Mouse (Mus musculus) macrophage (primary cell): ENCODE data around the gene Fam166a. TPM values are rescaled to one million over a fixed set of nuclear protein-coding genes. Genes with fewer than 3 reads are reported as not detected.

Experiments
- H3K27ac ChIP-seq: fragments of 350-480 bp; formaldehyde crosslinking; 2 replicates; pipeline ENCODE4 v1.9.0; 2021
- H3K36me3 ChIP-seq: fragments of 350-480 bp; formaldehyde crosslinking; 2 replicates; pipeline ENCODE4 v1.9.0; 2021; ENCODE audit errors: inconsistent target
- H3K4me3 ChIP-seq: fragments of 350-480 bp; formaldehyde crosslinking; 2 replicates; pipeline ENCODE4 v1.9.0; 2021; ENCODE audit errors: inconsistent target
- H3K79me2 ChIP-seq: fragments of 350-480 bp; formaldehyde crosslinking; 2 replicates; pipeline ENCODE4 v1.9.0; 2021; ENCODE audit errors: inconsistent target
- WGBS: methylation state at CpG from one replicate; pipeline ENCODE4 v1.1.7; 2026; ENCODE audit warnings: inconsistent platforms; ENCODE audit not compliant: missing documents; 5-methylcytosine and 5-hydroxymethylcytosine counted together
- polyA plus RNA-seq: library from polyadenylated mRNA; stranded (reverse); fragments of 250-400 nt; gene quantifications from 3 replicates; pipeline ENCODE4 v1.2.4, GENCODE M21; 2018; ENCODE audit warnings: inconsistent platforms

Fam166a gene
- polyA plus RNA-seq, 1 experiment from 2014 or later = not detected

GRCm38 (mm10) chr2:25261870-25262269, 43.3 kb downstream of the Fam166a start:
- Histone ChIP-seq H3K4me3 (peak overlapping the region; percentile 23; the same call in 1 of the 2 replicates), H3K36me3 (no peaks in the 10 kb centered on the region), H3K27ac (peak overlapping the region; percentile 32), H3K79me2 (peaks cover 35% of the 10 kb centered on the region; the same call in 1 of the 2 replicates)
- WGBS = 53% methylated on average over 10 of the region's 12 CpGs

GRCm38 (mm10) chr2:25262291-25262767, 43.8 kb downstream of the Fam166a start, which contains the start of gene Tprn:
Gene Tprn, plus strand, starts transcription at chr2:25262618.
- Histone ChIP-seq H3K36me3 (no peaks in the 10 kb centered on the region), H3K27ac (peak within 1 kb of the TSS; percentile 32)
- 1% methylated on average over 39 of the region's 39 CpGs for WGBS

GRCm38 (mm10) chr2:25262795-25263622, 44.5 kb downstream of the Fam166a start:
- H3K79me2 ChIP-seq = peaks cover 46% of the 10 kb centered on the region; the same call in 1 of the 2 replicates
- H3K27ac ChIP-seq = no peak overlapping the region
- H3K4me3 ChIP-seq = peak overlapping the region; percentile 29
- no peaks in the 10 kb centered on the region for H3K36me3 ChIP-seq
- WGBS = under 1% methylated on average over 63 of the region's 82 CpGs

More at GRCm38 (mm10) chr2:25262291-25262767, 43.8 kb downstream of the Fam166a start, which contains the start of gene Tprn:
- peaks cover 39% of the 10 kb centered on the region; the same call in 1 of the 2 replicates for H3K79me2 ChIP-seq
- H3K4me3 ChIP-seq = peak within 1 kb of the TSS; percentile 29

DNA sequence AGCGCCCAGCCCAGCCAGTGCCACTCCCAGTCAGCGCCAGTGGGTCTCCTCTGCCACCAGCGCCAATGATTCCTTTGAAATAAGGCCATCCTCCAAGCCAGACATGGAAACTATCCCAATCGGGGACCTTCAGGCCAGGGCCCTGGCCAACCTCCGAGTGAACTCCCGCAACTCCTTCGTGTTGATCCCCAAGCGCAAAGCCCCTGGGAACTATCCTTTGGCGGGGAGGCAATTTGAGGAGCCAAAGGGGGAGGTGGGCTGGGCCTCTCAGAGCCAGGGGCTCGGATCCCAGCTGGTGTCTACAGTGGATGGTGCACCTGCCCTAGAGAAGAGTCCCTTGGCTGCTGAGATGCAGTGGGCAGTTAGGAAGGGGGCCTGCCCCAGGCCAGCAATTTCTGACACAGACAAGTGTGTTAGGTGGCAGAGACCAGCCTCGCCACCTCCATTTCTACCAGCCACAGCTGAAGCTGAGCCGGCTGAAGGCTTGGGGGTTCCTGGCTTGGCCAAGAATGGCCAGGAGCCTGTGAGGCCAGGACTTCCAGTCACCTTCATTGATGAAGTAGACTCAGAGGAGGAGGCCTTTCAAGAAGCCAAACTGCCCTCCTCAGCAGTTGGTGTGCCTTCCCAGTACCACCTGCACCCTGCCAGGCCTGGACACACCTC, 45.2 kb downstream of the Fam166a start:
- peaks cover 47% of the 10 kb centered on the region; the same call in 1 of the 2 replicates for H3K79me2 ChIP-seq
- no peaks in the 10 kb centered on the region for H3K36me3 ChIP-seq
- H3K27ac ChIP-seq = no peak overlapping the region
- H3K4me3 ChIP-seq = peak overlapping the region; percentile 29
- WGBS = 47% methylated on average over 12 of the region's 12 CpGs

DNA sequence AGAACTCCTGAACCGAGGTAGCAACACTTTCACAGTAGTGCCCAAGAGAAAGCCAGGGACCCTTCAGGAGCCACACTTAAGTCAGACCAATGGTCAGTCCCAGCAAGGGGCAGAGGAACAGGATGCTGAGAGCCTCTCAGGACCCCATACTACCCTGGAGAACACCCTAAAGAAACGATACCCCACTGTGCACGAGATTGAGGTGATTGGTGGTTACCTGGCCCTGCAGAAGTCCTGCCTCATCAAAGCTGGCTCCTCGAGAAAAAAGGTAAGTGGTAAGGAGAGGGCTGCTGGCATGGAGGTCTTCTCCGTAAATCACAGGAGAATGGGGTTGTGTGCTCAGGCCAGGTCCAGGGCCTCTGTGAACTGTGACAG, 45.7 kb downstream of the Fam166a start:
- Histone ChIP-seq H3K4me3 (no peak overlapping the region), H3K36me3 (0 out of 2 replicates have a peak, but pooled peaks cover under 1% of the 10 kb centered on the region), H3K79me2 (peaks cover 47% of the 10 kb centered on the region; the same call in 1 of the 2 replicates), H3K27ac (no peak overlapping the region)
- 85% methylated on average over 5 of the region's 5 CpGs for WGBS

- Histone ChIP-seq H3K27ac (no peak overlapping the region), H3K36me3 (peaks cover 6% of the 10 kb centered on the region; the same call in 1 of the 2 replicates), H3K4me3 (no peak overlapping the region), H3K79me2 (peaks cover 48% of the 10 kb centered on the region; the same call in 1 of the 2 replicates)
- 94% methylated on average over 3 of the region's 3 CpGs for WGBS
Observed at GRCm38 (mm10) chr2:25264851-25265250, 46.3 kb downstream of the Fam166a start.

GRCm38 (mm10) chr2:25265897-25266656, 47.5 kb downstream of the Fam166a start:
- peaks cover 11% of the 10 kb centered on the region; the same call in 1 of the 2 replicates for H3K36me3 ChIP-seq
- peaks cover 60% of the 10 kb centered on the region for H3K79me2 ChIP-seq
- H3K27ac ChIP-seq = peak overlapping the region; percentile 39
- no peak overlapping the region; the same call in 1 of the 2 replicates for H3K4me3 ChIP-seq
- WGBS = 52% methylated on average over 6 of the region's 6 CpGs

- peak overlapping the region; percentile 39; the same call in 1 of the 2 replicates for H3K27ac ChIP-seq
- 67% methylated on average over 2 of the region's 2 CpGs for WGBS
- H3K36me3 ChIP-seq = peaks cover 11% of the 10 kb centered on the region; the same call in 1 of the 2 replicates
- peaks cover 67% of the 10 kb centered on the region for H3K79me2 ChIP-seq
- no peak overlapping the region for H3K4me3 ChIP-seq
Observed at GRCm38 (mm10) chr2:25266720-25267119, 48.2 kb downstream of the Fam166a start.

DNA sequence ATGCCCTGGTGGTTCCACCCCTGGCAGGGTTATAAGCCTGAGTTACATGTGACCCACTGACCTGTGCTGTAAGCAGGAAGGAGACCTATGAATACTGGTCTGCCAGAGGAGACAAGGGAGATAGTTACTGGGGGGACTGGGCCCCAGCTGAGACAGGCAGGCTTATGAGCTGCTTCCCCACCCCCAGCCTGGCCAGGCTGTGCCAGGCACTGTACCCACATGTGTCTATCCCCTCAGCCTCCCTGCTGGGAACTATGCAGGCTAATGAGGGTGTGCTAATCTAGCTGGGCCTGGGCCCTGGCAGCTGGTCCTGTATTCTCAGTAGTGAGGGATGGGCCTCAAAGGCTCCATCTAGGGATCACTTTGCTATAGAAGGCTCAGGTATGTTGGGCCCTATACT, 48.7 kb downstream of the Fam166a start:
- Histone ChIP-seq H3K27ac (no peak overlapping the region), H3K79me2 (peaks cover 70% of the 10 kb centered on the region), H3K4me3 (no peak overlapping the region), H3K36me3 (peaks cover 11% of the 10 kb centered on the region; the same call in 1 of the 2 replicates)

GRCm38 (mm10) chr2:25267746-25268309, 49.3 kb downstream of the Fam166a start:
- Histone ChIP-seq H3K4me3 (no peak overlapping the region), H3K36me3 (peaks cover 11% of the 10 kb centered on the region; the same call in 1 of the 2 replicates), H3K27ac (no peak overlapping the region), H3K79me2 (peaks cover 75% of the 10 kb centered on the region)
- 95% methylated on average over 4 of the region's 4 CpGs for WGBS

Other genes with a start within 250 kb of the Fam166a start
- 63.2 to 80.5 TPM (median 76.8 TPM) in 3 replicates for gene Mrpl41, start 243.6 kb upstream of the Fam166a start, polyA plus RNA-seq
- gene Pnpla7, start 242.7 kb upstream of the Fam166a start, polyA plus RNA-seq = 43.8 to 153 TPM (median 111 TPM) in 3 replicates
- 4.8 to 12.0 TPM (median 8.9 TPM) in 3 replicates for gene Nsmf, start 164.4 kb upstream of the Fam166a start, polyA plus RNA-seq
- not detected in 3 replicates for gene Entpd8, start 138.4 kb upstream of the Fam166a start, polyA plus RNA-seq
- not detected in 3 replicates for gene Noxa1, start 123.6 kb upstream of the Fam166a start, polyA plus RNA-seq
- gene Nrarp, start 38.0 kb upstream of the Fam166a start, polyA plus RNA-seq = not detected in 3 replicates
- 56.5 to 71.1 TPM (median 57.4 TPM) in 3 replicates for gene Tor4a, start 21.9 kb upstream of the Fam166a start, polyA plus RNA-seq
- 18.9 to 30.4 TPM (median 29.5 TPM) in 3 replicates for gene Nelfb, start 7.3 kb upstream of the Fam166a start, polyA plus RNA-seq
- gene Stpg3, start 4.1 kb upstream of the Fam166a start, polyA plus RNA-seq = not detected in 3 replicates
- gene Tubb4b, start 6.0 kb downstream of the Fam166a start, polyA plus RNA-seq = 49.1 to 144 TPM (median 76.8 TPM) in 3 replicates
- gene Slc34a3, start 15.6 kb downstream of the Fam166a start, polyA plus RNA-seq = not detected in 3 replicates
- gene Rnf224, start 18.0 kb downstream of the Fam166a start, polyA plus RNA-seq = not detected in 3 replicates
- gene Rnf208, start 23.5 kb downstream of the Fam166a start, polyA plus RNA-seq = 0.21 to 0.42 TPM in 2 of 3 replicates, not detected in the other
- not detected in 3 replicates for gene Cysrt1, start 23.7 kb downstream of the Fam166a start, polyA plus RNA-seq
- gene AL732309.1, start 28.1 kb downstream of the Fam166a start, polyA plus RNA-seq = 3.0 to 6.1 TPM (median 4.7 TPM) in 3 replicates
- 5.9 to 17.1 TPM (median 12.4 TPM) in 3 replicates for gene Tmem203, start 36.7 kb downstream of the Fam166a start, polyA plus RNA-seq
- gene Tprn, start 43.9 kb downstream of the Fam166a start, polyA plus RNA-seq = 6.1 to 7.8 TPM (median 6.6 TPM) in 3 replicates
- 26.0 to 60.7 TPM (median 55.7 TPM) in 3 replicates for gene Ssna1, start 53.7 kb downstream of the Fam166a start, polyA plus RNA-seq
- 51.0 to 59.8 TPM (median 54.1 TPM) in 3 replicates for gene Anapc2, start 53.7 kb downstream of the Fam166a start, polyA plus RNA-seq
- not detected in 3 replicates for gene Tmem210, start 69.4 kb downstream of the Fam166a start, polyA plus RNA-seq
- gene Lrrc26, start 71.2 kb downstream of the Fam166a start, polyA plus RNA-seq = not detected in 3 replicates
- gene Grin1, start 100.4 kb downstream of the Fam166a start, polyA plus RNA-seq = not detected in 3 replicates
- 36.0 to 43.5 TPM (median 43.4 TPM) in 3 replicates for gene Man1b1, start 113.6 kb downstream of the Fam166a start, polyA plus RNA-seq
- gene Dpp7, start 137.6 kb downstream of the Fam166a start, polyA plus RNA-seq = 101 to 192 TPM (median 107 TPM) in 3 replicates
- 55.8 to 128 TPM (median 119 TPM) in 3 replicates for gene Uap1l1, start 146.9 kb downstream of the Fam166a start, polyA plus RNA-seq
- 0.13 to 0.73 TPM in 2 of 3 replicates, not detected in the other for gene Sapcd2, start 153.6 kb downstream of the Fam166a start, polyA plus RNA-seq
- gene Entpd2, start 177.1 kb downstream of the Fam166a start, polyA plus RNA-seq = 0.07 TPM in 1 of 3 replicates, not detected in the others
- 1.2 to 2.9 TPM (median 2.5 TPM) in 3 replicates for gene Npdc1, start 180.6 kb downstream of the Fam166a start, polyA plus RNA-seq
- gene Fut7, start 204.5 kb downstream of the Fam166a start, polyA plus RNA-seq = 1.3 to 2.4 TPM (median 2.2 TPM) in 3 replicates
- gene Abca2, start 210.0 kb downstream of the Fam166a start, polyA plus RNA-seq = 9.5 to 19.7 TPM (median 13.5 TPM) in 3 replicates
- not detected in 3 replicates for gene Clic3, start 238.1 kb downstream of the Fam166a start, polyA plus RNA-seq
- 6.0 to 12.9 TPM (median 6.4 TPM) in 3 replicates for gene Paxx, start 242.3 kb downstream of the Fam166a start, polyA plus RNA-seq